Mouse (Mus musculus) heart, embryonic 14.5 days (tissue): Measurements from ENCODE around the gene Ube2a. TPM values are rescaled to one million over a fixed set of nuclear protein-coding genes. Genes with fewer than 3 reads are reported as not detected.

ENCODE experiments used
- ATAC-seq: fragments of 200-750 bp; cut with Nextera tagmentation; 2 replicates; pipeline ENCODE4 v1.8.0; 2017; ENCODE audit warnings: low read depth, moderate TSS enrichment; ENCODE audit not compliant: insufficient number of reproducible peaks, insufficient read depth, low FRiP score
- H3K27ac ChIP-seq, 2 experiments: fragments of 200-500 bp in 1 of 2; fragments of 300-500 bp in 1 of 2; sonication (generic) in 1 of 2; replicated peaks in 1 of 2; 2 replicates each; pipeline ENCODE4 v1.5.1; 2012 to 2014; ENCODE audit warnings: low read depth in 2 of 2, low read length in 2 of 2, control low read depth in 1 of 2, mild to moderate bottlenecking in 1 of 2, mixed read lengths in 1 of 2; ENCODE audit not compliant: control insufficient read depth in 1 of 2, insufficient read depth in 1 of 2
- H3K27me3 ChIP-seq: fragments of 300-500 bp; sonication (generic); 2 replicates; pipeline ENCODE4 v1.6.1; 2014; ENCODE audit warnings: mild to moderate bottlenecking, low read length, control low read depth; ENCODE audit not compliant: control insufficient read depth, insufficient read depth
- H3K36me3 ChIP-seq: fragments of 300-500 bp; sonication (generic); 2 replicates; pipeline ENCODE4 v1.6.1; 2014; ENCODE audit warnings: mild to moderate bottlenecking, control low read depth, low read length, mixed read lengths; ENCODE audit not compliant: control insufficient read depth, insufficient read depth
- H3K4me1 ChIP-seq, 2 experiments: fragments of 200-500 bp in 1 of 2; fragments of 300-500 bp in 1 of 2; sonication (generic) in 1 of 2; 2 replicates each; pipeline ENCODE4 v1.6.1; 2012 to 2014; ENCODE audit warnings: low read length in 2 of 2, control low read depth in 1 of 2, mixed read lengths in 1 of 2; ENCODE audit not compliant: control insufficient read depth in 2 of 2, insufficient read depth in 2 of 2
- H3K4me2 ChIP-seq: fragments of 300-500 bp; sonication (generic); 2 replicates; pipeline ENCODE4 v1.6.1; 2014; ENCODE audit warnings: mild to moderate bottlenecking, low read length
- H3K4me3 ChIP-seq, 2 experiments: fragments of 200-500 bp in 1 of 2; fragments of 300-500 bp in 1 of 2; sonication (generic) in 1 of 2; 2 replicates each; pipeline ENCODE4 v1.5.1; 2012 to 2014; ENCODE audit warnings: low read length in 2 of 2, mild to moderate bottlenecking in 2 of 2, control low read depth in 1 of 2, low read depth in 1 of 2, moderate library complexity in 1 of 2; ENCODE audit not compliant: control insufficient read depth in 1 of 2, insufficient read depth in 1 of 2
- H3K9ac ChIP-seq: fragments of 300-500 bp; sonication (generic); 2 replicates; pipeline ENCODE4 v1.6.1; 2014; ENCODE audit warnings: mild to moderate bottlenecking, low read length
- H3K9me3 ChIP-seq: fragments of 300-500 bp; sonication (generic); 2 replicates; pipeline ENCODE4 v1.6.1; 2016; ENCODE audit warnings: low read length, control low read depth; ENCODE audit not compliant: control insufficient read depth
- WGBS: fragments of 180-500 bp; shearing (Covaris S2); extraction: QIAGEN DNeasy Blood & Tissue Kit; methylation state at CpG from one replicate; pipeline ENCODE4 v1.1.7; 2014; 5-methylcytosine and 5-hydroxymethylcytosine counted together
- polyA plus RNA-seq: library from polyadenylated mRNA; unstranded; fragments of >200 nt; fragmentation: Nextera tagmentation; extraction: Ambion mirVana; gene quantifications from 2 replicates; pipeline ENCODE4 v1.2.1, GENCODE M21; 2014

Gene Ube2a
- 157 and 162 TPM in 2 replicates for polyA plus RNA-seq

GRCm38 (mm10) chrX:36873765-36874164 lies at the start of gene Ube2a, which contains the start of gene C330007P06Rik:
Gene Ube2a (plus strand): TSS chrX:36873900.
Gene C330007P06Rik (minus strand): TSS chrX:36874111.
- Histone ChIP-seq H3K27me3 (no peaks in the 10 kb centered on the region), H3K4me3 (peak within 1 kb of the TSS; percentile 78 to 90), H3K27ac (peak within 1 kb of the TSS; percentile 71 to 80), H3K9ac (peak within 1 kb of the TSS; percentile 88), H3K36me3 (0 out of 2 replicates have a peak, but pooled peaks cover 4% of the 10 kb centered on the region), H3K9me3 (no peaks in the 10 kb centered on the region), H3K4me1 (0 out of 4 replicates have a peak, but pooled peaks cover 0 to 3% of the 10 kb centered on the region in 2 experiments), H3K4me2 (peak within 1 kb of the TSS; percentile 62)
- 22% methylated on average over 8 of the region's 8 CpGs for WGBS
- no peak for ATAC-seq

- Histone ChIP-seq H3K9ac (no peak overlapping the region), H3K4me2 (no peak overlapping the region), H3K36me3 (no peaks in the 10 kb centered on the region), H3K9me3 (no peaks in the 10 kb centered on the region), H3K4me1 (no peaks in the 10 kb centered on the region), H3K27me3 (no peaks in the 10 kb centered on the region), H3K4me3 (no peak overlapping the region), H3K27ac (no peak overlapping the region)
- ATAC-seq: no peak
- WGBS: 74% methylated on average over 10 of the region's 10 CpGs
Observed at GRCm38 (mm10) chrX:36823932-36824711, 49.6 kb upstream of the Ube2a start.

GRCm38 (mm10) chrX:36825032-36825431 lies 48.7 kb upstream of the Ube2a start:
- H3K9ac ChIP-seq: no peak overlapping the region
- WGBS: 59% methylated on average over 2 of the region's 2 CpGs
- no peak overlapping the region for H3K4me3 ChIP-seq
- no peaks in the 10 kb centered on the region for H3K36me3 ChIP-seq
- no peak overlapping the region for H3K27ac ChIP-seq
- H3K27me3 ChIP-seq: no peaks in the 10 kb centered on the region
- no peaks in the 10 kb centered on the region for H3K9me3 ChIP-seq
- H3K4me2 ChIP-seq: no peak overlapping the region
- ATAC-seq: no peak
- no peaks in the 10 kb centered on the region for H3K4me1 ChIP-seq

- peaks cover 2 to 9% of the 10 kb centered on the region in 2 experiments; a peak in 1 of 4 replicates for H3K4me1 ChIP-seq
- no peak overlapping the region for H3K27ac ChIP-seq
- no peak overlapping the region for H3K4me2 ChIP-seq
- no peak for ATAC-seq
- H3K4me3 ChIP-seq: no peak overlapping the region
- 77% methylated on average over 4 of the region's 5 CpGs for WGBS
- no peak overlapping the region for H3K9ac ChIP-seq
- H3K9me3 ChIP-seq: no peaks in the 10 kb centered on the region
- H3K36me3 ChIP-seq: no peaks in the 10 kb centered on the region
- no peaks in the 10 kb centered on the region for H3K27me3 ChIP-seq
Observed at GRCm38 (mm10) chrX:36826873-36827272, 46.8 kb upstream of the Ube2a start.

GRCm38 (mm10) chrX:36830271-36830670 lies 43.4 kb upstream of the Ube2a start:
- Histone ChIP-seq H3K27me3 (no peaks in the 10 kb centered on the region), H3K9me3 (no peaks in the 10 kb centered on the region), H3K4me2 (no peak overlapping the region), H3K9ac (no peak overlapping the region), H3K4me3 (no peak overlapping the region), H3K36me3 (no peaks in the 10 kb centered on the region), H3K4me1 (peaks cover 2 to 12% of the 10 kb centered on the region in 2 experiments; a peak in 2 of 4 replicates), H3K27ac (no peak overlapping the region)
- ATAC-seq: no peak
- WGBS: 30% methylated on average over 5 of the region's 5 CpGs

- Histone ChIP-seq H3K4me3 (no peak overlapping the region), H3K4me2 (no peak overlapping the region), H3K4me1 (peaks cover 2 to 12% of the 10 kb centered on the region in 2 experiments; a peak in 2 of 4 replicates), H3K27ac (peak overlapping the region in 1 of 2 experiments; percentile 33; a peak in 1 of 4 replicates), H3K36me3 (no peaks in the 10 kb centered on the region), H3K9me3 (no peaks in the 10 kb centered on the region), H3K27me3 (no peaks in the 10 kb centered on the region), H3K9ac (no peak overlapping the region)
- 0 out of 2 replicates have a peak, but pooled peaks have one; percentile 21 for ATAC-seq
- WGBS: 31% methylated on average over 4 of the region's 4 CpGs
Observed at GRCm38 (mm10) chrX:36831632-36832031, 42.1 kb upstream of the Ube2a start.

GRCm38 (mm10) chrX:36833397-36834084 lies 40.2 kb upstream of the Ube2a start:
- H3K4me3 ChIP-seq: peak overlapping the region; percentile 3 to 16; a peak in 3 of 4 replicates
- peak overlapping the region; percentile 50 for H3K4me2 ChIP-seq
- ATAC-seq: no peak
- H3K4me1 ChIP-seq: peaks cover 2 to 12% of the 10 kb centered on the region in 2 experiments; a peak in 2 of 4 replicates
- H3K9me3 ChIP-seq: no peaks in the 10 kb centered on the region
- 33% methylated on average over 19 of the region's 19 CpGs for WGBS
- no peaks in the 10 kb centered on the region for H3K27me3 ChIP-seq
- no peaks in the 10 kb centered on the region for H3K36me3 ChIP-seq
- peak overlapping the region; percentile 41; the same call in 1 of the 2 replicates for H3K9ac ChIP-seq
- H3K27ac ChIP-seq: no peak overlapping the region
